Mouse (Mus musculus) liver, adult (tissue): ENCODE measurements around the gene Setd2.

ENCODE experiments used
- GATA4 ChIP-seq: IDR thresholded peaks from 2 replicates; pipeline ENCODE4 v1.6.1; 2014; ENCODE audit warnings: mild to moderate bottlenecking, low read length; ENCODE audit not compliant: insufficient replicate concordance

Gene Setd2

GRCm38 (mm10) chr9:110642812-110643524 is 110.6 kb downstream of the Setd2 start:
- TF ChIP-seq GATA4: no peak

- TF ChIP-seq GATA4: no peak
Observed at GRCm38 (mm10) chr9:110643787-110644186, 111.4 kb downstream of the Setd2 start.

GRCm38 (mm10) chr9:110644295-110644694 is 111.9 kb downstream of the Setd2 start:
- TF ChIP-seq GATA4: no peak

- no peak for TF ChIP-seq GATA4
Observed at GRCm38 (mm10) chr9:110645219-110645618, 112.8 kb downstream of the Setd2 start.

GRCm38 (mm10) chr9:110649775-110650174 is 117.4 kb downstream of the Setd2 start:
- no peak for TF ChIP-seq GATA4

GRCm38 (mm10) chr9:110651931-110652722 is 119.7 kb downstream of the Setd2 start:
- no peak for TF ChIP-seq GATA4

GRCm38 (mm10) chr9:110652963-110653654 is 120.7 kb downstream of the Setd2 start:
- no peak for TF ChIP-seq GATA4

GRCm38 (mm10) chr9:110653655-110654461 is 121.5 kb downstream of the Setd2 start, which contains the start of gene Nbeal2:
Gene Nbeal2, minus strand, starts transcription at chr9:110654161.
- TF ChIP-seq GATA4: peak; percentile 16; the same call in 1 of the 2 replicates

GRCm38 (mm10) chr9:110654726-110655650 is 122.6 kb downstream of the Setd2 start:
- no peak for TF ChIP-seq GATA4

GRCm38 (mm10) chr9:110655651-110656007 is 123.2 kb downstream of the Setd2 start:
- no peak for TF ChIP-seq GATA4

GRCm38 (mm10) chr9:110656249-110657221 is 124.1 kb downstream of the Setd2 start, which contains the start of gene Ccdc12:
Gene Ccdc12, plus strand, starts transcription at chr9:110656503.
- peak; percentile 35; the same call in 1 of the 2 replicates for TF ChIP-seq GATA4

GRCm38 (mm10) chr9:110657474-110658078 is 125.2 kb downstream of the Setd2 start:
- no peak for TF ChIP-seq GATA4
